Mouse (Mus musculus) kidney, embryonic 14.5 days (tissue): ENCODE results near the gene Fopnl. TPM values are rescaled to one million over a fixed set of nuclear protein-coding genes. Genes with fewer than 3 reads are reported as not detected.

Experiments used
- ATAC-seq: fragments of 200-750 bp; cut with Nextera tagmentation; 2 replicates; pipeline ENCODE4 v1.8.0; 2017; ENCODE audit warnings: moderate number of reproducible peaks, mild to moderate bottlenecking, moderate TSS enrichment, moderate library complexity; ENCODE audit not compliant: low FRiP score, low TSS enrichment
- H3K27ac ChIP-seq: fragments of 300-500 bp; sonication (generic); 2 replicates; pipeline ENCODE4 v1.5.1; 2014; ENCODE audit warnings: low read depth, mild to moderate bottlenecking, low read length, moderate library complexity, mixed read lengths
- H3K27me3 ChIP-seq: fragments of 300-500 bp; sonication (generic); 2 replicates; pipeline ENCODE4 v1.6.1; 2014; ENCODE audit warnings: mild to moderate bottlenecking, low read length; ENCODE audit not compliant: control insufficient read depth, insufficient read depth
- H3K36me3 ChIP-seq: fragments of 300-500 bp; sonication (generic); 2 replicates; pipeline ENCODE4 v1.6.1; 2014; ENCODE audit warnings: low read length, mixed read lengths; ENCODE audit not compliant: control insufficient read depth, insufficient read depth
- H3K4me1 ChIP-seq: fragments of 300-500 bp; sonication (generic); 2 replicates; pipeline ENCODE4 v1.6.1; 2014; ENCODE audit warnings: low read length, mixed read lengths; ENCODE audit not compliant: control insufficient read depth, insufficient read depth
- H3K4me2 ChIP-seq: fragments of 300-500 bp; sonication (generic); replicated peaks from 2 replicates; pipeline ENCODE4 v1.6.1; 2014; ENCODE audit warnings: low read depth, mild to moderate bottlenecking, low read length
- H3K4me3 ChIP-seq: fragments of 300-500 bp; sonication (generic); 2 replicates; pipeline ENCODE4 v1.5.1; 2014; ENCODE audit warnings: mild to moderate bottlenecking, low read length
- H3K9ac ChIP-seq: fragments of 300-500 bp; sonication (generic); 2 replicates; pipeline ENCODE4 v1.6.1; 2014; ENCODE audit warnings: low read depth, mild to moderate bottlenecking, low read length, moderate library complexity
- H3K9me3 ChIP-seq: fragments of 300-500 bp; sonication (generic); 2 replicates; pipeline ENCODE4 v1.6.1; 2016; ENCODE audit warnings: low read length; ENCODE audit not compliant: control insufficient read depth
- WGBS: fragments of 180-500 bp; shearing (Covaris S2); extraction: QIAGEN DNeasy Blood & Tissue Kit; methylation state at CpG from one replicate; pipeline ENCODE4 v1.1.7; 2014; 5-methylcytosine and 5-hydroxymethylcytosine counted together
- polyA plus RNA-seq: library from polyadenylated mRNA; unstranded; fragments of >200 nt; fragmentation: Nextera tagmentation; extraction: Ambion mirVana; gene quantifications from 2 replicates; pipeline ENCODE4 v1.2.1, GENCODE M21; 2014

The Fopnl gene
- polyA plus RNA-seq, 1 experiment from 2014 or later, result 166 TPM

DNA sequence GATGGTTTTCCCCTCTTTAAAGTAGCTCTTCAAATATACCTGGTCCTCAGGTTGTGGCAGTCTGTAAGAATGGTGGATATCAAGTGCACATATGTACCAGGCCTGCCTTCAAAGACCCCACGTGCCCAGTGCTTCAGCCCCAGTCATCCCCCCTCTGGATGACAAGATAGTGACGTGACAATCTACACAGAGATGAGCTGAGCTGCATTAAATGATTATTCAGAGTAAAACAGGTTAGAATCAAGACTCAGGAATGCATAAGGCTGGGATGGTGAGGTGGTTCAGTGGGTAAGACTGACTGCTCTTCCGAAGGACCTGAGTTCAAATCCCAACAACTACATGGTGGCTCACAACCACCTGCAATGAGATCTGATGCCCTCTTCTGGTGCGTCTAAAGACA is 19.5 kb downstream of the Fopnl start:
- peaks cover 46% of the 10 kb centered on the region for H3K36me3 ChIP-seq
- no peak overlapping the region for H3K9ac ChIP-seq
- H3K4me3 ChIP-seq, result no peak overlapping the region

DNA sequence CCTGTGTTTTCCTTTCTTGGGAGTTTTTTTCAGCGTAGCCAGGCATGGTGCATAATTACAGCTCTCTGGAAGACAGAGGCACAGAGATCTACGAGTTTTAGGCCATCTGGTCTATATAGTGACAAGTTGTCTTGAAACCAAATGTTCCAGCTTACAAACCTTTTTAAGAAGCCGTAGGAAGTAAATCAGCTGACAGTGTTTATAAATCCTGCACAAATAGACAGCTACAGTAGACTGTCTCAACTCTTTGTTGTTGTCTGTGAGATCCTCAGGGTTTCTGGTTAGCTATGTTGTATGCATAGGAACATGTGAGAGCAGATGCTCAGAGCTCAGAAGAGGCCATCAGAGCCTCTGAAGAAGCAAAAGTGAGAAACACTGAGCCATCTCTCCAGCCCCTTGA is 20.1 kb downstream of the Fopnl start:
- no peaks in the 10 kb centered on the region; the same call in 1 of the 2 replicates for H3K27me3 ChIP-seq
- no peak overlapping the region for H3K4me3 ChIP-seq
- no peak overlapping the region for H3K9ac ChIP-seq
- H3K27ac ChIP-seq, result no peak overlapping the region
- no peak for ATAC-seq
- H3K4me1 ChIP-seq, result no peaks in the 10 kb centered on the region
- WGBS, result 80% methylated on average over 3 of the region's 3 CpGs
- H3K36me3 ChIP-seq, result peaks cover 40% of the 10 kb centered on the region
- no peaks in the 10 kb centered on the region for H3K9me3 ChIP-seq
- H3K4me2 ChIP-seq, result no peak overlapping the region

More for the DNA sequence above, 19.5 kb downstream of the Fopnl start:
- ATAC-seq, result no peak
- Histone ChIP-seq H3K27me3 (no peaks in the 10 kb centered on the region), H3K27ac (no peak overlapping the region), H3K4me2 (no peak overlapping the region), H3K4me1 (0 out of 2 replicates have a peak, but pooled peaks cover under 1% of the 10 kb centered on the region), H3K9me3 (no peaks in the 10 kb centered on the region)
- 88% methylated on average over 4 of the region's 4 CpGs for WGBS

DNA sequence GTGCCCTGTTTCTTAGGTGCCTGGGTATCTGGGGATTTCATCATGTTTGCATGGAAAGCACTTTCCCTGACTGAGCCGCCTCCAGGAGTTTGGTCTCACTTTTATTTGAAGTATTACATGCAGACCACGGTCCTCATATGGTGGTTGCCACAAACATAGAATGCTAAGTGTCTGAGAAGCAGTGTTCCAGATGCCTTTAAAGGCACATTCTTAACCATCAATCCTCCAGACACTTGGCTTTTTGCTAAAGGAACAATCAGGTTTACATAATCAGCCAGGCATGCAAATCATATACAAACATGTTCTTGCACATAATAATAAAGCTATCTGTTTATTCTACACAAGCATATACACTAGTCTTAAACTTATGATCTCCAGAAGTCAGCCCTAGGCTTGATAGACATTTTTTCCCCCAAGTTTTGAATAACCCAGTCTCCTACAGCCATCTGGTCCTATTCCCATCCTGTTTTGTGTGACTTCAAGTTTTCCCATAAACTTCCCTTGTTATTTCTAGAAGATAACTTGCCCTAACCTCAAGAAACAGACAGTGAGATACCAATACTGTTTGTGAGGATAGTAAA is 20.6 kb downstream of the Fopnl start:
- no peak overlapping the region for H3K4me2 ChIP-seq
- H3K27ac ChIP-seq, result no peak overlapping the region
- no peaks in the 10 kb centered on the region for H3K9me3 ChIP-seq
- ATAC-seq, result no peak
- peaks cover 36% of the 10 kb centered on the region for H3K36me3 ChIP-seq
- H3K4me3 ChIP-seq, result no peak overlapping the region
- WGBS, result 81% methylated on average over 2 of the region's 2 CpGs
- H3K27me3 ChIP-seq, result no peaks in the 10 kb centered on the region; the same call in 1 of the 2 replicates
- H3K9ac ChIP-seq, result no peak overlapping the region
- H3K4me1 ChIP-seq, result 0 out of 2 replicates have a peak, but pooled peaks cover 4% of the 10 kb centered on the region

- Histone ChIP-seq H3K4me2 (no peak overlapping the region), H3K4me3 (no peak overlapping the region), H3K27me3 (no peaks in the 10 kb centered on the region; the same call in 1 of the 2 replicates), H3K36me3 (peaks cover 22% of the 10 kb centered on the region), H3K9me3 (no peaks in the 10 kb centered on the region), H3K27ac (no peak overlapping the region), H3K9ac (no peak overlapping the region), H3K4me1 (peaks cover 12% of the 10 kb centered on the region; the same call in 1 of the 2 replicates)
- WGBS, result 84% methylated on average over 2 of the region's 2 CpGs
- ATAC-seq, result no peak
These were observed 21.9 kb downstream of the Fopnl start for GRCm38 (mm10) chr16:14295291-14295690.

GRCm38 (mm10) chr16:14292205-14293199 is 24.7 kb downstream of the Fopnl start:
- no peaks in the 10 kb centered on the region; the same call in 1 of the 2 replicates for H3K27me3 ChIP-seq
- WGBS, result 9% methylated on average over 31 of the region's 31 CpGs
- peak overlapping the region; percentile 32 for H3K4me3 ChIP-seq
- H3K4me1 ChIP-seq, result peaks cover 12% of the 10 kb centered on the region; the same call in 1 of the 2 replicates
- peak overlapping the region; percentile 53 for H3K4me2 ChIP-seq
- H3K9ac ChIP-seq, result peak overlapping the region; percentile 40; the same call in 1 of the 2 replicates
- no peak overlapping the region for H3K27ac ChIP-seq
- H3K36me3 ChIP-seq, result peaks cover 3% of the 10 kb centered on the region; the same call in 1 of the 2 replicates
- ATAC-seq, result peak; percentile 47; the same call in 1 of the 2 replicates
- H3K9me3 ChIP-seq, result no peaks in the 10 kb centered on the region

- H3K4me2 ChIP-seq, result peak within 1 kb of the TSS; percentile 53
- WGBS, result 6% methylated on average over 15 of the region's 16 CpGs
- peak within 1 kb of the TSS; percentile 32 for H3K4me3 ChIP-seq
- H3K9me3 ChIP-seq, result no peaks in the 10 kb centered on the region
- ATAC-seq, result peak; percentile 79
- peaks cover 12% of the 10 kb centered on the region; the same call in 1 of the 2 replicates for H3K4me1 ChIP-seq
- H3K9ac ChIP-seq, result peak within 1 kb of the TSS; percentile 40; the same call in 1 of the 2 replicates
- no peak within 1 kb of the TSS for H3K27ac ChIP-seq
- H3K27me3 ChIP-seq, result no peaks in the 10 kb centered on the region; the same call in 1 of the 2 replicates
- no peaks in the 10 kb centered on the region for H3K36me3 ChIP-seq
These were observed 26.0 kb downstream of the Fopnl start, which contains the start of gene Myh11 for GRCm38 (mm10) chr16:14291223-14291622. Gene Myh11, minus strand, starts transcription at chr16:14291372.

DNA sequence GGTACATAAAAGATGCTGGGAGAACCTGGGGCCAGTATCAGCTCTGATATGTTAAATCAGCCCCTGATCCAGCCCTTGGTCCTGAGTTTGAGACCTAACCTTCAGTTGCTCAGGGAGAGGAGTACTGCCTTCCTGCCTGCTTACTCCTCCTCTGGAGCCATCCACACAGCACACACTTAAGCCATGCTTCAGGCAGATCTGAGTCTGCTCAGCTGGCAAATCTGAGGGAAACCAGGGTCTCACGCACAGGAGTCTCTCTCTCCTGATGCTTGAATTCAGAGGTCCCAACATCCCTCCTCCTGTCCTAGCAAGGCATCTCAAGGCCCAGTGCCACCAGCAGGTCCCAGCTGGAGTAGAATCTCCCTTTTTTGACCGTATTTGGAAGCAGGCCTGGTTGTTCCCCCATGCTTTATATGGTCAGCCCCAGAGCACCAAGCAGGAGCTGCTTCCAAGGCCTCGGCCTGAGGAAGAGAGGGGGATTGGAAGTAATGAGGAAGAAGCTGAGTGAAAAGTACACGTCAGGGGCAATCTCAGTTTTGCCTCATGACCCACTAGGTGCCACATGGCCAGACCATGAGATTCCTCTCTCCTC is 44.7 kb downstream of the Fopnl start:
- ATAC-seq, result no peak
- H3K36me3 ChIP-seq, result no peaks in the 10 kb centered on the region
- no peak overlapping the region for H3K4me2 ChIP-seq

DNA sequence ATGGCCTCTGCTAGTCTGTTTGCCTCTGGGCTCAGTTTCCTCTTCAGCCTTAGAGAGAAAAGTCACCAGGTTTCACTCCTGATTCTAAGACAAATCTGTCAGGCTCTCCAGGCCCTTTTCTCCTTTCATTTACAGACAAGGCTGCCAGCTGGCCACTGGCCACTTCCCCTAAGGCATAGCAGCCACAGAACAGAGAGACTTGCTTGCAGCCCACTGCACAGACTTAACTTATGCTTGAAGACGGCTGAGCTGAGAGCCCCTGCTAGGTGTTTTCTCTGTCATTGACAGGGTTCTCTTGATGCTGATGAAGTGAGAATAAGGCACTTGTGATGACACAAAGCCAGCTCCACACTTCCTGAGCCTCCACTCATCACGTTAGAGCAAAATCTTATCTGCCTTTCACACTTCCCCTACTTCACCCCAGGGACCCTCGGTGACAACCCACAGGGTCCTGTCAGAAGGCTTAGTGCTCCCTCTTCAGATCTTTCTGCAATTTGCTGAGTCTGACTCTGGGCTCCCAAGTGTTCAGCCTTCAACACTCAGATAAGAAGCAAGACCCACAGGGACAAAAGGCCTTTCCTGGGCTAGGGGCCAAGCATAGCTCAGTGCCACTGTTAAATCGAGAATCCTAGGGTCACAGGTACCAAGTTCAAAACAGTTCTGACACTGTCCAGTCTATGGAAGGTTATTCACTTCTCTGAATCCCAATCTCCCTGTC is 51.8 kb downstream of the Fopnl start:
- Histone ChIP-seq H3K9ac (no peak overlapping the region), H3K27me3 (no peaks in the 10 kb centered on the region), H3K36me3 (no peaks in the 10 kb centered on the region), H3K4me3 (no peak overlapping the region), H3K4me1 (no peaks in the 10 kb centered on the region), H3K9me3 (no peaks in the 10 kb centered on the region), H3K4me2 (no peak overlapping the region), H3K27ac (no peak overlapping the region)
- WGBS, result 42% methylated on average over 4 of the region's 4 CpGs
- no peak for ATAC-seq

More for the DNA sequence above, 44.7 kb downstream of the Fopnl start:
- Histone ChIP-seq H3K4me3 (no peak overlapping the region), H3K27ac (no peak overlapping the region), H3K27me3 (no peaks in the 10 kb centered on the region), H3K9ac (no peak overlapping the region), H3K9me3 (no peaks in the 10 kb centered on the region), H3K4me1 (no peaks in the 10 kb centered on the region)
- WGBS, result 70% methylated on average over 4 of the region's 4 CpGs
